Mouse (Mus musculus) limb, embryonic 15.5 days (tissue): Measurements from ENCODE around the gene Adgrl3. TPM values are rescaled to one million over a fixed set of nuclear protein-coding genes. Genes with fewer than 3 reads are reported as not detected.

ENCODE experiments used
- ATAC-seq: fragments of 200-750 bp; cut with Nextera tagmentation; 2 replicates; pipeline ENCODE4 v1.8.0; 2017; ENCODE audit warnings: low read depth, moderate TSS enrichment; ENCODE audit not compliant: insufficient number of reproducible peaks, low FRiP score, low TSS enrichment
- H3K27ac ChIP-seq: fragments of 300-500 bp; sonication (generic); 2 replicates; pipeline ENCODE4 v1.5.1; 2015; ENCODE audit warnings: moderate library complexity, mild to moderate bottlenecking, inconsistent platforms
- H3K27me3 ChIP-seq: fragments of 300-500 bp; sonication (generic); 2 replicates; pipeline ENCODE4 v1.6.1; 2015; ENCODE audit warnings: inconsistent platforms
- H3K36me3 ChIP-seq: fragments of 300-500 bp; sonication (generic); 2 replicates; pipeline ENCODE4 v1.6.1; 2015; ENCODE audit warnings: inconsistent platforms
- H3K4me1 ChIP-seq: fragments of 300-500 bp; sonication (generic); 2 replicates; pipeline ENCODE4 v1.6.1; 2015; ENCODE audit warnings: inconsistent platforms
- H3K4me2 ChIP-seq: fragments of 300-500 bp; sonication (generic); 2 replicates; pipeline ENCODE4 v1.6.1; 2015; ENCODE audit warnings: mild to moderate bottlenecking, inconsistent platforms
- H3K4me3 ChIP-seq: fragments of 300-500 bp; sonication (generic); 2 replicates; pipeline ENCODE4 v1.5.1; 2015; ENCODE audit warnings: mild to moderate bottlenecking, inconsistent platforms
- H3K9ac ChIP-seq: fragments of 300-500 bp; sonication (generic); 2 replicates; pipeline ENCODE4 v1.6.1; 2015; ENCODE audit warnings: inconsistent platforms
- H3K9me3 ChIP-seq: fragments of 300-500 bp; sonication (generic); 2 replicates; pipeline ENCODE4 v1.6.1; 2016; ENCODE audit warnings: inconsistent platforms
- WGBS: fragments of 180-500 bp; shearing (Covaris S2); methylation state at CpG from one replicate; pipeline ENCODE4 v1.1.7; 2015; 5-methylcytosine and 5-hydroxymethylcytosine counted together
- polyA plus RNA-seq: library from polyadenylated mRNA; unstranded; fragments of >200 nt; fragmentation: Nextera tagmentation; extraction: Ambion mirVana; gene quantifications from 2 replicates; pipeline ENCODE4 v1.2.1, GENCODE M21; 2015

The Adgrl3 gene
- polyA plus RNA-seq, 1 experiment from 2014 or later, result 32.4 TPM

GRCm38 (mm10) chr5:81345436-81346131 lies 325.6 kb downstream of the Adgrl3 start:
- Histone ChIP-seq H3K9me3 (no peaks in the 10 kb centered on the region), H3K9ac (no peak overlapping the region), H3K27ac (no peak overlapping the region), H3K4me3 (no peak overlapping the region), H3K36me3 (no peaks in the 10 kb centered on the region), H3K4me2 (no peak overlapping the region), H3K4me1 (peaks cover 2% of the 10 kb centered on the region; the same call in 1 of the 2 replicates), H3K27me3 (no peaks in the 10 kb centered on the region)
- ATAC-seq, result no peak
- 48% methylated on average over 9 of the region's 9 CpGs for WGBS

GRCm38 (mm10) chr5:81347571-81347970 lies 327.6 kb downstream of the Adgrl3 start:
- no peaks in the 10 kb centered on the region for H3K27me3 ChIP-seq
- no peaks in the 10 kb centered on the region for H3K9me3 ChIP-seq
- H3K36me3 ChIP-seq, result no peaks in the 10 kb centered on the region
- ATAC-seq, result no peak
- H3K4me1 ChIP-seq, result peaks cover 2% of the 10 kb centered on the region; the same call in 1 of the 2 replicates
- H3K27ac ChIP-seq, result no peak overlapping the region
- H3K4me3 ChIP-seq, result no peak overlapping the region
- no peak overlapping the region for H3K9ac ChIP-seq
- WGBS, result 22% methylated on average over 4 of the region's 4 CpGs
- no peak overlapping the region for H3K4me2 ChIP-seq

GRCm38 (mm10) chr5:81359560-81359959 lies 339.6 kb downstream of the Adgrl3 start:
- WGBS, result 57% methylated on average over 2 of the region's 2 CpGs
- no peak for ATAC-seq
- H3K27ac ChIP-seq, result no peak overlapping the region
- H3K4me1 ChIP-seq, result no peaks in the 10 kb centered on the region
- no peaks in the 10 kb centered on the region for H3K27me3 ChIP-seq
- H3K36me3 ChIP-seq, result no peaks in the 10 kb centered on the region
- H3K9ac ChIP-seq, result no peak overlapping the region
- H3K4me2 ChIP-seq, result no peak overlapping the region
- no peak overlapping the region for H3K4me3 ChIP-seq
- no peaks in the 10 kb centered on the region for H3K9me3 ChIP-seq

- H3K9me3 ChIP-seq, result no peaks in the 10 kb centered on the region
- H3K27ac ChIP-seq, result no peak overlapping the region
- ATAC-seq, result no peak
- H3K4me2 ChIP-seq, result no peak overlapping the region
- no peaks in the 10 kb centered on the region for H3K27me3 ChIP-seq
- WGBS, result 81% methylated on average over 8 of the region's 8 CpGs
- H3K36me3 ChIP-seq, result no peaks in the 10 kb centered on the region
- H3K4me3 ChIP-seq, result no peak overlapping the region
- no peaks in the 10 kb centered on the region for H3K4me1 ChIP-seq
- no peak overlapping the region for H3K9ac ChIP-seq
These were observed 344.3 kb downstream of the Adgrl3 start for GRCm38 (mm10) chr5:81364198-81364643.

GRCm38 (mm10) chr5:81365250-81365649 lies 345.3 kb downstream of the Adgrl3 start:
- Histone ChIP-seq H3K4me1 (no peaks in the 10 kb centered on the region), H3K4me2 (no peak overlapping the region), H3K9me3 (no peaks in the 10 kb centered on the region), H3K9ac (no peak overlapping the region), H3K27me3 (no peaks in the 10 kb centered on the region), H3K36me3 (no peaks in the 10 kb centered on the region), H3K27ac (no peak overlapping the region), H3K4me3 (no peak overlapping the region)
- no peak for ATAC-seq
- WGBS, result 69% methylated on average over 2 of the region's 2 CpGs

- ATAC-seq, result no peak
- 40% methylated on average over 10 of the region's 10 CpGs for WGBS
These were observed 350.4 kb downstream of the Adgrl3 start for GRCm38 (mm10) chr5:81370126-81370850.

GRCm38 (mm10) chr5:81375992-81376391 lies 356.1 kb downstream of the Adgrl3 start:
- no peaks in the 10 kb centered on the region for H3K9me3 ChIP-seq
- H3K4me3 ChIP-seq, result no peak overlapping the region
- no peaks in the 10 kb centered on the region for H3K27me3 ChIP-seq
- no peak overlapping the region for H3K4me2 ChIP-seq
- H3K4me1 ChIP-seq, result no peaks in the 10 kb centered on the region
- WGBS, result 90% methylated on average over 7 of the region's 7 CpGs
- no peak overlapping the region for H3K27ac ChIP-seq
- no peak for ATAC-seq
- no peak overlapping the region for H3K9ac ChIP-seq
- peaks cover 3% of the 10 kb centered on the region; the same call in 1 of the 2 replicates for H3K36me3 ChIP-seq

More at GRCm38 (mm10) chr5:81370126-81370850, 350.4 kb downstream of the Adgrl3 start:
- Histone ChIP-seq H3K4me2 (no peak overlapping the region), H3K9me3 (no peaks in the 10 kb centered on the region), H3K9ac (no peak overlapping the region), H3K27ac (no peak overlapping the region), H3K36me3 (no peaks in the 10 kb centered on the region), H3K4me1 (no peaks in the 10 kb centered on the region), H3K27me3 (no peaks in the 10 kb centered on the region), H3K4me3 (no peak overlapping the region)

- H3K9ac ChIP-seq, result no peak overlapping the region
- H3K36me3 ChIP-seq, result no peaks in the 10 kb centered on the region
- ATAC-seq, result no peak
- 55% methylated on average over 1 of the region's 1 CpGs for WGBS
- H3K4me2 ChIP-seq, result no peak overlapping the region
- no peaks in the 10 kb centered on the region for H3K4me1 ChIP-seq
- no peak overlapping the region for H3K4me3 ChIP-seq
- H3K27me3 ChIP-seq, result no peaks in the 10 kb centered on the region
- H3K27ac ChIP-seq, result no peak overlapping the region
- H3K9me3 ChIP-seq, result no peaks in the 10 kb centered on the region
These were observed 385.7 kb downstream of the Adgrl3 start for GRCm38 (mm10) chr5:81405582-81406143.

- WGBS, result 62% methylated on average over 3 of the region's 3 CpGs
- Histone ChIP-seq H3K9me3 (no peaks in the 10 kb centered on the region), H3K27me3 (no peaks in the 10 kb centered on the region), H3K4me1 (no peaks in the 10 kb centered on the region), H3K27ac (no peak overlapping the region), H3K4me2 (no peak overlapping the region), H3K4me3 (no peak overlapping the region), H3K9ac (no peak overlapping the region), H3K36me3 (no peaks in the 10 kb centered on the region)
- no peak for ATAC-seq
These were observed 397.4 kb downstream of the Adgrl3 start for GRCm38 (mm10) chr5:81417326-81417725.

GRCm38 (mm10) chr5:81427393-81427792 lies 407.5 kb downstream of the Adgrl3 start:
- no peak for ATAC-seq
- 68% methylated on average over 5 of the region's 5 CpGs for WGBS
- no peaks in the 10 kb centered on the region for H3K9me3 ChIP-seq
- peaks cover 2% of the 10 kb centered on the region; the same call in 1 of the 2 replicates for H3K36me3 ChIP-seq
- H3K4me1 ChIP-seq, result no peaks in the 10 kb centered on the region
- H3K4me2 ChIP-seq, result no peak overlapping the region
- H3K9ac ChIP-seq, result no peak overlapping the region
- no peaks in the 10 kb centered on the region for H3K27me3 ChIP-seq
- H3K4me3 ChIP-seq, result no peak overlapping the region
- no peak overlapping the region for H3K27ac ChIP-seq

GRCm38 (mm10) chr5:81436375-81436774 lies 416.4 kb downstream of the Adgrl3 start:
- Histone ChIP-seq H3K4me1 (no peaks in the 10 kb centered on the region), H3K9me3 (no peaks in the 10 kb centered on the region), H3K9ac (no peak overlapping the region), H3K4me2 (no peak overlapping the region), H3K27ac (no peak overlapping the region), H3K27me3 (no peaks in the 10 kb centered on the region), H3K36me3 (no peaks in the 10 kb centered on the region), H3K4me3 (no peak overlapping the region)
- WGBS, result 85% methylated on average over 3 of the region's 3 CpGs
- ATAC-seq, result no peak

GRCm38 (mm10) chr5:81442150-81442549 lies 422.2 kb downstream of the Adgrl3 start:
- Histone ChIP-seq H3K27ac (no peak overlapping the region), H3K9me3 (no peaks in the 10 kb centered on the region), H3K36me3 (no peaks in the 10 kb centered on the region), H3K4me3 (no peak overlapping the region), H3K4me2 (no peak overlapping the region), H3K4me1 (no peaks in the 10 kb centered on the region), H3K27me3 (no peaks in the 10 kb centered on the region), H3K9ac (no peak overlapping the region)
- WGBS, result 82% methylated on average over 5 of the region's 5 CpGs
- ATAC-seq, result no peak
